Mouse (Mus musculus) frontal cortex, postnatal 10 days (tissue): ENCODE results near the gene Cilp.
"Not testable (repeated sequence)": the region's sequence is repeated elsewhere in the genome, so short reads cannot be mapped to it uniquely, and the experiment has no call there.

Source experiments
- DNase-seq, 2 experiments: peaks; one replicate each; pipeline ENCODE4 v3.0.0; 2022; ENCODE audit warnings: low spot score in 2 of 2, mixed read lengths in 1 of 2

Gene Cilp

DNA sequence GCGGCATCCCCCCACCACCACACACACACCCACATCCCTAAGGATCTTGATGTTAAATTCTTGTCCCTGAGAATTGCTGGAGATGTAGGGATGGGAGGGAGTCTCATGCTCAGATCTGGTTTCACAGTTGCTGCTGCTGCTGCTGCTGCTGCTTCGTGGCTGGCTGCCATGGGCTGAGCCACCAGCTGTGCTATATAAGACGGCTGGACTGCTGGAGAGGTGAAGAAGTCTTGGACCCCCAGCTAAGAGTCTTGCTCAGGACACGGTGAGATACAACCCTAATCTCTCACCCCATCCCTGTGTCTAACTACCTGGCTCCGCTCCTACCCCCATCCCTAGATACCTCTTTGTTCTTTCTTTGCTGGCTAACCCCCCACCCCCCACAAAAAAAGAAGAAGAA, at the start of gene Cilp:
TSS of gene Cilp (plus strand) at position 222 of the 400 bp plus-strand sequence.
- DNase-seq = no peak

- no peak for DNase-seq
Observed at GRCm38 (mm10) chr9:65215494-65216126, 49.4 kb upstream of the Cilp start.

GRCm38 (mm10) chr9:65216972-65217371, 48.0 kb upstream of the Cilp start:
- no peak for DNase-seq

GRCm38 (mm10) chr9:65217661-65218060, 47.3 kb upstream of the Cilp start:
- no peak for DNase-seq

- no peak for DNase-seq
Observed at GRCm38 (mm10) chr9:65218916-65219315, 46.1 kb upstream of the Cilp start.

DNA sequence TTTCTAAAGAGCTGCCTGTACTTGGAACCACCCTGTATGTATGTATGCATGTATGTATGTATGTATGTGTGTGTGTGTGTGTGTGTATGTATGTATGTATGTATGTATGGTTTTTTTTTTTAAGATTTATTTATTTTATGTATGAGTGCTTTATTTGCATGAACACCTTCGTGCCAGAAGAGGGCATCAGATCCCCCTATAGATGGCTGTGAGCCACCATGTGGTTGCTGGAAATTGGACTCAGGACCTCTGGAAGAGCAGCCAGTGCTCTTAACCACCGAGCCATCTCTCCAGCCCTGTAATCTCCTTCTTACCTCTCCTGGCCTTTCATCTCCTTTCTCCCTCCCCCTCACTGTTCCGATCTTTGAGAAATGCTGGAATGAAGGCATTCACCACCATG, 44.6 kb upstream of the Cilp start:
- DNase-seq = not testable (repeated sequence)

- no peak for DNase-seq
Observed at GRCm38 (mm10) chr9:65223927-65224326, 41.1 kb upstream of the Cilp start.

DNA sequence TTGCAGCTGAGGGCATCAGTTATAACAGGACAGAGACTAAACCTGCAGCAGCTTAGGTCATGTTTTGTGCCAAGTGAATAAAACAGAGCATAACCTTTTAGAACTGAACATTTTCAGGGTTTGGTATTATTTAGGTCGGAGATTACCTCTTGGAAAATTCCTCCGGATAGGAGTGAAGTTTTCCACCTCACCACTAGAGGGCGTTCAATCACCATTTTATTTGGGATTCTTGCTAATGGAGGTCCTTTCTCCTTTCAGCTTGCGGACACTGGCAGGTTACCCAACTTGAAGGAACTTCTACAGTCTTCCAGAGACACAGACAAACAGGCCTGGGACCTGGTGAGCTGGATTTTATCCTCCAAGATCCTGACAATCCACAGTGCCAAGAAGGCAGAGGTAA, 39.2 kb upstream of the Cilp start:
- DNase-seq = no peak

- no peak for DNase-seq
Observed at GRCm38 (mm10) chr9:65230250-65230649, 34.7 kb upstream of the Cilp start.

DNA sequence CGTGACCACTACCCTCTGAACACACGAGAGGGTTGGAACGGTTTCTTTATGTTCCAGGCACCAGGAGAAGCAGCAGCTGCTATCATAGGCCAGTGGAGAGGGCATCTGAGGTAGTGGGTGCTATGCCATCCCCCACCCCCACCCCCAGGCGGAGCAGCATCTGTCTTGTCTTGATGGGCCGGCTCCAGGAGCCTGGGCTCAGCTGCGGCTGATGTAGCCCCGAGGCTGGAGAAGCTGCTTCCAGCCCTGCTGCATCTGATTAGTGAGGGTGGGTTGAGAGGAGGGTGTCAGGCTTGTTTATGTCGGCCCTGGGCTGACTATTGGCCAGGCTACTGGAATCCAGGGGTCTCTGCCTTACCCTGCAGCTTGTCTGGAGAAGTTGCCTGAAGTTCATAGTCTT, 33.7 kb upstream of the Cilp start:
- DNase-seq = no peak

GRCm38 (mm10) chr9:65233243-65233985, 31.6 kb upstream of the Cilp start:
- DNase-seq = no peak

GRCm38 (mm10) chr9:65234734-65235133, 30.2 kb upstream of the Cilp start:
- DNase-seq = no peak

GRCm38 (mm10) chr9:65235601-65236000, 29.4 kb upstream of the Cilp start:
- no peak for DNase-seq

- no peak for DNase-seq
Observed at GRCm38 (mm10) chr9:65237616-65238015, 27.4 kb upstream of the Cilp start.

DNA sequence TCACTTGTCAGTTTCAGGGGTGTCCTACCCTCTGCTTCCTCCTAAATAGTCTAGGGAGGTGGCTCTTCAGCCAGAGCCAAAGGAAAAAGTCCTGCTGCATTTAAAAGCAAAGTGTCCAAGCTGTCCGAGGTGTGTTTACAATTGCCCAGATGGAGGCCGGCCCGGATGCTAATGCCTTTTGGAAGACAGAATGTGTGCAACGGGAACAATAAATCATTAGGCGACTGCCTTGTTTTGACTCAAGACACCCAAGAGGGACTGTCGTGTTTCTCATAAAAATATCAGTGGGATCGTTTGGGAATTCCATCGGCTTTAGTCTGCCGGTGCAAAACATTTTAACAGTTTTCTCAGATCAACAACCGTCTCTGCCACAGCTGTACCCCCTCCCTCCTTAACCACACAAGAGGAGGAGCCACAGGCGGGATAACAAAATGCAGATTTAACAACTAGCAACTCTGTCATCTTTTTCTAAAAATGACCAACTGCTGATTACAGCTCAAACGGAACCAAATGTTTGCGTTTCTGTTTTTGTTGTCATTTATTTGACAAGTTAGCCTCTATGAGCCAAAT, 26.7 kb upstream of the Cilp start:
- no peak for DNase-seq

GRCm38 (mm10) chr9:65239176-65239575, 25.8 kb upstream of the Cilp start:
- DNase-seq = no peak

- no peak for DNase-seq
Observed at GRCm38 (mm10) chr9:65239731-65240130, 25.2 kb upstream of the Cilp start.

DNA sequence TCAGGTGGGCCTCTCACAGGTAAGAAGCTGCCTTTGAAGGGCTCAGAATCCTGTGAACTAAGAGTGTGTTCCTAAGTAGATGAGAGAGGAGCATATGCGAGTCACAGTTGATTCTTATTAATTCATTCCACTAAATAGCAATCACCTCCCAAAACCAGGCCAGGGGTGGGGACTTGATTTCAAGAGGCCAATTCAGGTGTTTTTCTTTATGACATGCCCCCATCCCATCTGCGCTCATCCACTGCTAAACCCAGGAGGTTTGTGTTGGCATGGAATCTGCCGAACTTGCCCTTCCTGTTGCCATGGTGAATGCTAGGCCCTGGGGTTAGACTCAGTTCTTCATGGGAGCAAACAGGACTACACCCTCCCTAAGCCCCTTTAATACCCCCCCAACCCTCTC, 24.4 kb upstream of the Cilp start:
- no peak for DNase-seq

DNA sequence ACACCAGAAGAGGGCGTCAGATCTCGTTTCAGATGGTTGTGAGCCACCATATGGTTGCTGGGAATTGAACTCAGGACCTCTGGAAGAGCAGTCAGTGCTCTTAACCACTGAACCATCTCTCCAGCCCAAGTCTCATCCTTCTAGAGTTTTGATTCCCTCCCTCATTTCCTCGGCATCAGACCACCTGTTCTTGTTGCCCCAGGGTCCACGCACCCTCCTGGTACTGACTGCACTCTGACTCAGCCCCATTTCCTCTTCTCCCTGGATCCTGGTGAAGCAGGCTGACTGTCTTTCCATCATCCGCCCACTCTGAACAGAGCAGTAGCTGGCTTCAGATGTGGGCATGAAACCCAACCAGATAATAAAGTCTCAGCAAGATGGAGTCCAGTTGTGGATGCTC, 23.0 kb upstream of the Cilp start:
- no peak for DNase-seq

DNA sequence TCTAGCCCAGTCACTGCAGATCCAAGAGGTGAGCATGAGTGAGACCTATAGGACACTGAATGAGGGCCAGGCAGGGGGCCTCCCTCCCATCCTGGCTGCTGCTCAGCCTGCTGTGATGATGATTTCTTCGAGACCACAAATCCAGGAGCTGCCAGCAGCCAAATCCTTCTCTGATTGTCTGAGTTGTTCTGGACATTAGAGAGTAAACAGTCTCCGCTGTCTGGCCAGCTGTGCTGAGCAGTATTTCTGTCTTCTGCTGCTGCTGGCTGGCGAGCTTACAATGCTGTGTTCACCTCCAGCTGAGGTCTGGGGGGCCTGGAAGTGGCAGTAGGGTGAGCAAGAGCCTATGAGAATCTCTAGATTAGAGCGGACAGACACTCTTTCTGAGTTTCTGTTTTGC, 21.7 kb upstream of the Cilp start:
- DNase-seq = no peak

GRCm38 (mm10) chr9:65244036-65244806, 20.8 kb upstream of the Cilp start:
- no peak for DNase-seq
